Mouse (Mus musculus) heart, embryonic 14.5 days (tissue): ENCODE measurements around the gene Pom121l2. TPM values are rescaled to one million over a fixed set of nuclear protein-coding genes. Genes with fewer than 3 reads are reported as not detected.
"Not testable (repeated sequence)": the region's sequence is repeated elsewhere in the genome, so short reads cannot be mapped to it uniquely, and the experiment has no call there.

ENCODE experiments used
- ATAC-seq: fragments of 200-750 bp; cut with Nextera tagmentation; 2 replicates; pipeline ENCODE4 v1.8.0; 2017; ENCODE audit warnings: low read depth, moderate TSS enrichment; ENCODE audit not compliant: insufficient number of reproducible peaks, insufficient read depth, low FRiP score
- H3K27ac ChIP-seq, 2 experiments: fragments of 200-500 bp in 1 of 2; fragments of 300-500 bp in 1 of 2; sonication (generic) in 1 of 2; replicated peaks in 1 of 2; 2 replicates each; pipeline ENCODE4 v1.5.1; 2012 to 2014; ENCODE audit warnings: low read depth in 2 of 2, low read length in 2 of 2, control low read depth in 1 of 2, mild to moderate bottlenecking in 1 of 2, mixed read lengths in 1 of 2; ENCODE audit not compliant: control insufficient read depth in 1 of 2, insufficient read depth in 1 of 2
- H3K27me3 ChIP-seq: fragments of 300-500 bp; sonication (generic); 2 replicates; pipeline ENCODE4 v1.6.1; 2014; ENCODE audit warnings: mild to moderate bottlenecking, low read length, control low read depth; ENCODE audit not compliant: control insufficient read depth, insufficient read depth
- H3K36me3 ChIP-seq: fragments of 300-500 bp; sonication (generic); 2 replicates; pipeline ENCODE4 v1.6.1; 2014; ENCODE audit warnings: mild to moderate bottlenecking, control low read depth, low read length, mixed read lengths; ENCODE audit not compliant: control insufficient read depth, insufficient read depth
- H3K4me1 ChIP-seq, 2 experiments: fragments of 200-500 bp in 1 of 2; fragments of 300-500 bp in 1 of 2; sonication (generic) in 1 of 2; 2 replicates each; pipeline ENCODE4 v1.6.1; 2012 to 2014; ENCODE audit warnings: low read length in 2 of 2, control low read depth in 1 of 2, mixed read lengths in 1 of 2; ENCODE audit not compliant: control insufficient read depth in 2 of 2, insufficient read depth in 2 of 2
- H3K4me2 ChIP-seq: fragments of 300-500 bp; sonication (generic); 2 replicates; pipeline ENCODE4 v1.6.1; 2014; ENCODE audit warnings: mild to moderate bottlenecking, low read length
- H3K4me3 ChIP-seq, 2 experiments: fragments of 200-500 bp in 1 of 2; fragments of 300-500 bp in 1 of 2; sonication (generic) in 1 of 2; 2 replicates each; pipeline ENCODE4 v1.5.1; 2012 to 2014; ENCODE audit warnings: low read length in 2 of 2, mild to moderate bottlenecking in 2 of 2, control low read depth in 1 of 2, low read depth in 1 of 2, moderate library complexity in 1 of 2; ENCODE audit not compliant: control insufficient read depth in 1 of 2, insufficient read depth in 1 of 2
- H3K9ac ChIP-seq: fragments of 300-500 bp; sonication (generic); 2 replicates; pipeline ENCODE4 v1.6.1; 2014; ENCODE audit warnings: mild to moderate bottlenecking, low read length
- H3K9me3 ChIP-seq: fragments of 300-500 bp; sonication (generic); 2 replicates; pipeline ENCODE4 v1.6.1; 2016; ENCODE audit warnings: low read length, control low read depth; ENCODE audit not compliant: control insufficient read depth
- WGBS: fragments of 180-500 bp; shearing (Covaris S2); extraction: QIAGEN DNeasy Blood & Tissue Kit; methylation state at CpG from one replicate; pipeline ENCODE4 v1.1.7; 2014; 5-methylcytosine and 5-hydroxymethylcytosine counted together
- polyA plus RNA-seq: library from polyadenylated mRNA; unstranded; fragments of >200 nt; fragmentation: Nextera tagmentation; extraction: Ambion mirVana; gene quantifications from 2 replicates; pipeline ENCODE4 v1.2.1, GENCODE M21; 2014

Pom121l2 gene
- polyA plus RNA-seq, 1 experiment from 2014 or later, result not detected

DNA sequence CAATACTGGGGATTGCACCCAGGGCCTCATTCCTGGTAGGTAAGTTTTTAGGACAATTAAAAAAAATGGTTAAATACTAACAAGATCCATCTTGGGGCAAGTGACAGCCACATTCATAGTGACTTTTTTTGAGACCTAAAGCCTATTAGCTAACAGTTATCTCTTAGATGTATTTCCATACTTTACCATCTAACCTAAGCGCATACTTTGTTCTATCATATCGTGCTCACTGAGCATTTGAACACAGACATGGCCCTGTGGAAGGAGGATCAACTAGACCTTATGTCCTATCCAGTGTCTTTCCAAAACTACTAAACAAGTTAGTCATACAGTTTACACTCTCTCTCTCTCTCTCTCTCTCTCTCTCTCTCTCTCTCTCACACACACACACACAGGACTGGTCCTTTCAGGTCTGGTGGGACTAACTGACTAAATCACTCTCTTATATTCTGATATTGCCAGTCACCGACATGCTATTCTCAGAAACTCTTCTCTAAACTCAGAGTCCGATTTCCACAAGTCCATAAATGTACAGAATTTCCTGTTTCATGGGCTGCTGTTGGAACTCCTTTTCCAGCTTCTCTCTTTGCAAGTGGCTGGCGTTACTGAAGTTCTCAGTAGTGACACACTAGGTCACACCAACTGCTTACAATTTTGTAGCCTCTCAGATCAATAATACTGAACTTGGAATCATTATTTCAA is 52.9 kb downstream of the Pom121l2 start:
- Histone ChIP-seq H3K27me3 (no peaks in the 10 kb centered on the region), H3K9ac (peak overlapping the region; percentile 74; the same call in 1 of the 2 replicates), H3K4me3 (peak overlapping the region in 1 of 2 experiments; percentile 41; a peak in 1 of 4 replicates), H3K4me2 (peak overlapping the region; percentile 73), H3K36me3 (no peaks in the 10 kb centered on the region), H3K4me1 (peaks cover 2 to 20% of the 10 kb centered on the region in 2 experiments; a peak in 3 of 4 replicates), H3K27ac (no peak overlapping the region), H3K9me3 (no peaks in the 10 kb centered on the region)
- no peak for ATAC-seq
- 50% methylated on average over 5 of the region's 5 CpGs for WGBS

DNA sequence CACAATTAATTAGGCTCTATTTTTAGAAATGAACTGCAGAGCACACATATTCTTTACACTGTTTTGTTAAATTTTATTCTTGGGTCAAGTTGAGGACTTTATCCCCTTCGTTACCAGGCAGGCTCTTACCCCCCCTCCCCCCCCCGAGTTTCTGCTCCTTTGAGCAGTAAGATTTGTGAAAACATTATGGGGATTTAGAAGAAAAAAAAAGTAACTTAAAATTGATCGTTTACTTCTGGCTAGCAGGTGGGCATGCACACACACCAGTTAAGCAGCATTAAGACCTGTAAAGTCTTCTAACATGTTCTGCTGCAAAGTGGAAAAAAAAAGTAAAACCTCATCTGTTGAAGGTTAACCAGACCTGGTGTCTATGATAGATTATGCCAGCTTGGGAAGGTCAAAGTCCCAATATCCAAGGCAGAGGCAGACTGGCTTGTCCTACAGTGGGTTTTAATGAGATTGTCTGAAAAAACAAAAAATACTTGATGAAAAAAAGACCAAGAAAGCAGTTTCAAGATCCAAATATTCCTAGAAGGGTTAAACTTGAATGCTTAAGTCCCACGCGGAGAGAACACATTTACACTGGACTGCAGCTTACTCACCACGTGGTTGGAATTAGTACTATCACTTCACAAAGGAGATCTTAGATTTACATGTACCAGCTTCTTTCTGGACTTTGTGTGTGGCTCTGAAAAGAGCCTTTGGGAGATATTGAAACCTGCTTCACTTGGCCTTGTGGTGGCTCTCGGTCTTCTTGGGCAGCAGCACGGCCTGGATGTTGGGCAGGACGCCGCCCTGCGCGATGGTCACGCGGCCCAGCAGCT is 53.7 kb downstream of the Pom121l2 start:
- Histone ChIP-seq H3K4me2 (peak overlapping the region; percentile 73), H3K9me3 (no peaks in the 10 kb centered on the region), H3K4me3 (peak overlapping the region; percentile 41 to 44), H3K27ac (peak overlapping the region; percentile 73 to 84), H3K9ac (peak overlapping the region; percentile 74), H3K4me1 (peaks cover 2 to 15% of the 10 kb centered on the region in 2 experiments; a peak in 3 of 4 replicates), H3K36me3 (no peaks in the 10 kb centered on the region), H3K27me3 (no peaks in the 10 kb centered on the region)
- WGBS, result 1% methylated on average over 12 of the region's 14 CpGs
- ATAC-seq, result no peak

DNA sequence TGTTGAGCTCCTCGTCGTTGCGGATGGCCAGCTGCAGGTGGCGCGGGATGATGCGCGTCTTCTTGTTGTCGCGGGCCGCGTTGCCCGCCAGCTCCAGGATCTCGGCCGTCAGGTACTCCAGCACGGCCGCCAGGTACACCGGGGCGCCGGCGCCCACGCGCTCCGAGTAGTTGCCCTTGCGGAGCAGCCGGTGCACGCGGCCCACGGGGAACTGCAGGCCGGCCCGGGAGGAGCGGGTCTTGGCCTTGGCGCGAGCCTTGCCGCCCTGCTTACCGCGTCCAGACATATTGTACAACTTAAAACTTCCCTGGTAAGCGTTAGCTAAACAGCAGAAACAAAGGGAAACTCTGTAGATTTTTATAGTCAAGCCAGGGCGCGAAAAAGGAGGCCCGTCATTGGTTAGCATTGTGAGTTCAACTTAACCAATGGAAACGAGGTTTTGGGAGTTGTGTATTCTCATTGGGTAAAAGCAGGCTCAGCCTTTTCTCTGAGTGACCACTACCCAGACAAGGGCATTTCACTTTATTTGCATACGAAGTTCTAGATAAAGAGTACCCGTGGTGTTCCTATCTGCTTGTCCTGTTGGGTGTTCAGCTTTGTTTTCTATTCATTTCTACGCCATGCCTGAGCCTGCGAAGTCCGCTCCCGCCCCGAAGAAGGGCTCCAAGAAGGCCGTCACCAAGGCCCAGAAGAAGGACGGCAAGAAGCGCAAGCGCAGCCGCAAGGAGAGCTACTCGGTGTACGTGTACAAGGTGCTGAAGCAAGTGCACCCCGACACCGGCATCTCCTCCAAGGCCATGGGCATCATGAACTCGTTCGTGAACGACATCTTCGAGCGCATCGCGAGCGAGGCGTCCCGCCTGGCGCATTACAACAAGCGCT is 54.5 kb downstream of the Pom121l2 start, which contains the start of the genes Hist1h2ah and Hist1h2bk:
Hist1h2ah (minus strand) TSS at position 302 of the 882 bp plus-strand sequence.
Hist1h2bk (plus strand) TSS at position 604 of the 882 bp plus-strand sequence.
- Histone ChIP-seq H3K4me3 (peak within 1 kb of the TSS; percentile 41 to 53), H3K4me2 (peak within 1 kb of the TSS; percentile 73), H3K27ac (peak within 1 kb of the TSS; percentile 73 to 90), H3K4me1 (peaks cover 2 to 22% of the 10 kb centered on the region in 2 experiments; a peak in 3 of 4 replicates), H3K9ac (peak within 1 kb of the TSS; percentile 74)
- H3K9me3 ChIP-seq, H3K36me3 ChIP-seq, H3K27me3 ChIP-seq: not testable (repeated sequence)
- 0% methylated on average over 22 of the region's 69 CpGs for WGBS
- peak; percentile 93 for ATAC-seq

DNA sequence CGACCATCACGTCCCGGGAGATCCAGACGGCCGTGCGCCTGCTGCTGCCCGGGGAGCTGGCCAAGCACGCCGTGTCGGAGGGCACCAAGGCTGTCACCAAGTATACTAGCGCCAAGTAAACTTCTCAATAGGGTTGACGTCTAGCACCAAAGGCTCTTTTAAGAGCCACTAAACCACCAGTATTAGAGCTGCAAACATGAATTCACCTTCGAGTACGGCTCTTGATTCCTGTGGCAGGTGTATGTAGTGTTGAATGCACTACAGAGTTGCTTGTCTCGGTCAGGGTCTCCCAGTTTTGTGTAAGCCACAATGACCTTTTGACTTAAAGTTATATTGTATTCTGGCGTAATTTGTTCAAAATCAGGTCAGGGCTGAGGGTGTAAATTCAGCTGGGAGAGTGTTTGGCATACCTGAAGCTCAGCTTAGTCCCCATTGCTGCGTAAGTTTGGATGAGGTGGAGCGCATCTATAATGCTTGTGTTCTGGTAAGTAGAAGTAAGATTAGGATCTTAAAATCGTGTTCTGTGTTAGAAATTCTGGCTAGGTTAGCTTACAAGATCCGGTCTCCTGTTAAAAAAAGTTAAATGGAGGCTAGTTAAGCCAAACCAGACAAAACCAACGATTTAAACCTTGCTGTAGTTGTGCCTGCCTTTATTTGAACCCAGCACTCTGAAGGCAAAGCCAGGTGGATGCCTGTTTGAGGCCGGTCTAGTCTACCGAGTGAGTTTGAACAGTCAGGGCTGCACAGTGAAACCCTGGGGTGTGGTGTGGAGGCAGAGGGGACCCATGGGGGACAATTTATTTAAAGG is 55.4 kb downstream of the Pom121l2 start:
- Histone ChIP-seq H3K4me3 (peak overlapping the region; percentile 31 to 41), H3K9me3 (no peaks in the 10 kb centered on the region), H3K27me3 (no peaks in the 10 kb centered on the region), H3K9ac (peak overlapping the region; percentile 70), H3K27ac (peak overlapping the region; percentile 70 to 72), H3K4me1 (peaks cover 4 to 25% of the 10 kb centered on the region in 2 experiments; a peak in 3 of 4 replicates), H3K36me3 (no peaks in the 10 kb centered on the region), H3K4me2 (peak overlapping the region; percentile 73)
- no peak; the same call in 1 of the 2 replicates for ATAC-seq
- WGBS, result 7% methylated on average over 17 of the region's 23 CpGs

DNA sequence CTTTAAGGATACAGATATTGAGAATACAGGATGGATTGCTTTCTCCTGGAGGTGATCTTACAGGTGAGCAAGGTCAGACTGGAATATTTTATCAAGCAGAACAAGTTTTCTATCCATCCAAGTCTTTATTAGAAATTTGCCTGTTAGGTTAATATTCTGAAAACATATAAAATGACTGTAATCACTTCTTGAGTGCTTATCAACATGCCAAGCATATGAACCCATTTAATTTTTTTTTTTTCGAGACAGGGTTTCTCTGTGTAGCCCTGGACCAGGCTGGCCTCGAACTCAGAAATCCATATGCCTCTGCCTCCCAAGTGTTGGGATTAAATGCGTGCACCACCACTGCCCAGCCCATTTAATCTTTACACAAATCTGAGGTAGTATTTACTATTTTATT is 56.0 kb downstream of the Pom121l2 start:
- peaks cover 4 to 27% of the 10 kb centered on the region in 2 experiments; a peak in 3 of 4 replicates for H3K4me1 ChIP-seq
- H3K9me3 ChIP-seq, result no peaks in the 10 kb centered on the region
- WGBS, result 70% methylated on average over 3 of the region's 3 CpGs
- peak overlapping the region; percentile 73 for H3K4me2 ChIP-seq
- H3K27ac ChIP-seq, result peak overlapping the region in 1 of 2 experiments; percentile 70; a peak in 2 of 4 replicates
- H3K9ac ChIP-seq, result peak overlapping the region; percentile 70
- no peak for ATAC-seq
- no peaks in the 10 kb centered on the region for H3K27me3 ChIP-seq
- H3K4me3 ChIP-seq, result peak overlapping the region in 1 of 2 experiments; percentile 41; a peak in 1 of 4 replicates
- H3K36me3 ChIP-seq, result no peaks in the 10 kb centered on the region

DNA sequence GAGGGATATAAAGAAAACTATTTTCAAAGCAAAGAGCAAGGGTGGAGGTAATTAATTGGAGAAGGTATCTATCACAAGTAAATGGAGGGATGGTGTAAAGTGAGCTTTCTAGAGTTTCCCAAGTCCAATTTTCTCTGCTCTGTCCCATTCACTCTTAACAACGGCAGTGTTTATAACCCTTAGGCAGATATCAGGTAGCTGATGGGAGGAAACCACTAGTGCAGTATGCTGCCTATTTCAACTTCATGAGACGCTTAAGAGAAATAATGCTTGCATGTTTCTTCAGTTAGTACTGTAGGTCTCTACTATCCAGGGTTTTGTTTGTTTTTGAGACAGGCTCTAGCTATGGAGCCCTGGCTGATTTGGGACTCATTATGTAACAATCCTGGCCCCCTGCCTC is 56.4 kb downstream of the Pom121l2 start:
- Histone ChIP-seq H3K4me2 (no peak overlapping the region), H3K4me3 (no peak overlapping the region), H3K4me1 (peaks cover 4 to 30% of the 10 kb centered on the region in 2 experiments; a peak in 3 of 4 replicates), H3K36me3 (no peaks in the 10 kb centered on the region), H3K9me3 (no peaks in the 10 kb centered on the region), H3K27ac (no peak overlapping the region), H3K9ac (no peak overlapping the region), H3K27me3 (no peaks in the 10 kb centered on the region)
- WGBS, result 65% methylated on average over 2 of the region's 2 CpGs
- no peak for ATAC-seq
